Mouse (Mus musculus) adrenal gland, postnatal 0 days (tissue): Measurements from ENCODE around the gene Msh6. TPM values are rescaled to one million over a fixed set of nuclear protein-coding genes. Genes with fewer than 3 reads are reported as not detected.

Source experiments
- polyA plus RNA-seq: library from polyadenylated mRNA; unstranded; fragments of >200 nt; fragmentation: Nextera tagmentation; extraction: Ambion mirVana; gene quantifications from 2 replicates; pipeline ENCODE4 v1.2.1, GENCODE M21; 2015

Msh6 gene
- polyA plus RNA-seq = 8.8 and 15.8 TPM in 2 replicates

GRCm38 (mm10) chr17:87974629-87975228 lies at the start of gene Msh6:
Gene Msh6, plus strand, starts transcription at chr17:87975062.

Other genes starting within 250 kb of the Msh6 start
- 0.60 and 0.95 TPM in 2 replicates for gene Kcnk12, start 177.1 kb upstream of the Msh6 start, polyA plus RNA-seq
- gene Rpl36-ps4, start 54.1 kb upstream of the Msh6 start, polyA plus RNA-seq = not detected in 2 replicates
- gene Fbxo11, start 90.2 kb downstream of the Msh6 start, polyA plus RNA-seq = 11.9 and 12.0 TPM in 2 replicates